Mouse (Mus musculus) liver, embryonic 16.5 days (tissue): ENCODE results near the gene Lrrc29. TPM values are rescaled to one million over a fixed set of nuclear protein-coding genes. Genes with fewer than 3 reads are reported as not detected.

Experiments
- ATAC-seq: fragments of 200-750 bp; cut with Nextera tagmentation; 2 replicates; pipeline ENCODE4 v1.8.0; 2017; ENCODE audit warnings: low read depth, mild to moderate bottlenecking, moderate number of reproducible peaks, moderate library complexity
- H3K27ac ChIP-seq: fragments of 300-500 bp; sonication (generic); 2 replicates; pipeline ENCODE4 v1.5.1; 2014; ENCODE audit warnings: mild to moderate bottlenecking, low read length
- H3K27me3 ChIP-seq: fragments of 300-500 bp; sonication (generic); 2 replicates; pipeline ENCODE4 v1.6.1; 2014; ENCODE audit warnings: low read depth, low read length, mixed read lengths; ENCODE audit not compliant: control insufficient read depth, insufficient read depth
- H3K36me3 ChIP-seq: fragments of 300-500 bp; sonication (generic); 2 replicates; pipeline ENCODE4 v1.6.1; 2014; ENCODE audit warnings: mild to moderate bottlenecking; ENCODE audit not compliant: control insufficient read depth, insufficient read depth
- H3K4me1 ChIP-seq: fragments of 300-500 bp; sonication (generic); 2 replicates; pipeline ENCODE4 v1.6.1; 2014; ENCODE audit warnings: low read depth, low read length, mixed read lengths; ENCODE audit not compliant: control insufficient read depth
- H3K4me2 ChIP-seq: fragments of 300-500 bp; sonication (generic); 2 replicates; pipeline ENCODE4 v1.6.1; 2014; ENCODE audit warnings: low read depth, low read length, mixed read lengths
- H3K4me3 ChIP-seq: fragments of 300-500 bp; sonication (generic); 2 replicates; pipeline ENCODE4 v1.5.1; 2014; ENCODE audit warnings: low read depth, mild to moderate bottlenecking, low read length
- H3K9ac ChIP-seq: fragments of 300-500 bp; sonication (generic); 2 replicates; pipeline ENCODE4 v1.6.1; 2014; ENCODE audit warnings: low read depth, low read length
- H3K9me3 ChIP-seq: fragments of 300-500 bp; sonication (generic); replicated peaks from 2 replicates; pipeline ENCODE4 v1.6.1; 2016; ENCODE audit warnings: low read length; ENCODE audit not compliant: control insufficient read depth
- WGBS: fragments of 180-500 bp; shearing (Covaris S2); extraction: QIAGEN DNeasy Blood & Tissue Kit; methylation state at CpG from one replicate; pipeline ENCODE4 v1.1.7; 2014; ENCODE audit not compliant: insufficient replicate concordance; 5-methylcytosine and 5-hydroxymethylcytosine counted together
- polyA plus RNA-seq: library from polyadenylated mRNA; unstranded; fragments of >200 nt; fragmentation: Nextera tagmentation; extraction: Ambion mirVana; gene quantifications from 2 replicates; pipeline ENCODE4 v1.2.1, GENCODE M21; 2015

Lrrc29 gene
- polyA plus RNA-seq, 1 experiment from 2014 or later = 12.5 TPM

DNA sequence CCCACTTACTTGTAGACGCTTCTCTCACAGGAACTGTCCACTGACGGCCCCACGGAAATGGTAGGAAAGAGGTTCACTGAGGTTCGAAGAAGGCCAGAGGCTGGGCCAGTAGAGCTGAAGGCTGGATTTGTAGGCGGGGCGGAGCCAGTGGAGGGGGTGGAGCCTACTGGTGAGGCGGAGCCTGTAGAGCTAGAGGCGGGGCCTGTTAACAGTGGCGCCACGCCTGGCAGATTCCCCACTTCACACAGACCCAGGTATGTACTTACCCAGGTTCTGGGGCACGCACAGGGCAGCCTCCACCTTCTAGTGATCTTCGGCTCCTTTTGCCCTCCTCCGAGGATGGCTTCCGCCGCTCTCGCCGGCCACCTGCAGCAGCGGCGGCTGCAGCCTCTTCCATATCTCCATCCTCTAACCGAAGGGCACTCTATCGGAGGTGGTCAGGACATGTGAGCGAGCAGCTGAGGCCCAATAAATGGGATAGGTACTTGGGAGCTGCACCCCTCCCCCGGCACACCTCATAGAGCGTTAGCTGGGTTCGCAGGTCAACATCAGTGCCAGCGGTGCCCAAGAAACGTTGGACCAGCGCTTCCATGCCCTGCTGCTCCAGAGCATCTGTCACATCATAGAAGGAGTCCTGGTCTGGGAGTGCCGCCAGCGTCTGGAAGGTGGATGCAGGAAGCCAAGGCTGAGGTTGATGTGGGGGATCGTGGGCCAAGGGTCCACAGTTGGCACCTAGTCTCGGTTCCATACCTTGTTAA is 10.5 kb upstream of the Lrrc29 start:
- no peaks in the 10 kb centered on the region for H3K9me3 ChIP-seq
- H3K9ac ChIP-seq = no peak overlapping the region
- H3K4me1 ChIP-seq = peaks cover 18% of the 10 kb centered on the region
- H3K27me3 ChIP-seq = no peaks in the 10 kb centered on the region
- H3K4me3 ChIP-seq = no peak overlapping the region
- no peak overlapping the region for H3K27ac ChIP-seq
- no peak overlapping the region for H3K4me2 ChIP-seq
- ATAC-seq = no peak
- WGBS = 86% methylated on average over 32 of the region's 32 CpGs
- peaks cover 6% of the 10 kb centered on the region; the same call in 1 of the 2 replicates for H3K36me3 ChIP-seq

DNA sequence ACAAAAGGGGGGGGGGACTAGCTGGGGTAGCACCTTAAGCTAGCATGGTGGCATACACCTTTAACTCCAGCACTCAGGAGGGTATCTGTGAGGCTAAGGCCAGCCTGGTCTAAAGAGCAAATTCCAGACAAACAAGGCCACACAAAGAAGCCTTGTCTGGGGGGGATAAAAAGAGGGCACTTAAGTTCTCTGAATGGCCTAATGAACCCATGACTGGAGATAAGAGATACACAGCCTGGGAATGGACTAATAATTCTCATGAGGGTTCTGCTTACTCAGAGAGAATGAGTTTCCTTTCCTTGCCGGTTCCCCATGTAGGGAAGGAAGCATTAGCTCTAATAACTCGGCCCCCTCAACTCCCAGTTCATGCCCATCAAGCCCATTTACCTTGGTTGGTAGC is 6.4 kb upstream of the Lrrc29 start:
- ATAC-seq = no peak
- no peak overlapping the region for H3K4me2 ChIP-seq
- no peaks in the 10 kb centered on the region for H3K9me3 ChIP-seq
- H3K4me3 ChIP-seq = no peak overlapping the region
- no peaks in the 10 kb centered on the region for H3K27me3 ChIP-seq
- 58% methylated on average over 2 of the region's 2 CpGs for WGBS
- no peak overlapping the region for H3K9ac ChIP-seq
- H3K36me3 ChIP-seq = peaks cover 30% of the 10 kb centered on the region
- peaks cover 4% of the 10 kb centered on the region for H3K4me1 ChIP-seq
- H3K27ac ChIP-seq = no peak overlapping the region

DNA sequence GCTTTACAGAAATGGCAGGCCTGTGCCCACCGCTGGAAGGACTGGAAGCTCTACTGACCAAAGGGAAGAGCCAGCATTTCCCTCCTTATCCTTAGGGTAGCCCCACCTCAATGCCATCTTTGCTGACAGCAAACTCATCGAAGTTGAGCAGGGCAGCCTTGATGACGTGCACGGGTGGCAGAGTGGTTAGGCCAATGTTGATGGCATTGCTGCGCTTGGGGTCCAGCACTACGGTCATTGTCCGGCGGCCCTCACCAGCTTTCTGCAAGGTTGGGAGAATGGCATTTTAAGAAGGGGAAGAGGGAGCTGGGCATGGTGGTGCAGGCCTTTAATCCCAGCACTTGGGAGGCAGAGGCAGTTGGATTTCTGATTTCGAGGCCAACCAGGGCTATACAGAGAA is 5.9 kb upstream of the Lrrc29 start:
- Histone ChIP-seq H3K4me2 (no peak overlapping the region), H3K4me3 (no peak overlapping the region), H3K27ac (no peak overlapping the region), H3K36me3 (peaks cover 30% of the 10 kb centered on the region), H3K27me3 (no peaks in the 10 kb centered on the region), H3K4me1 (peaks cover 10% of the 10 kb centered on the region), H3K9me3 (no peaks in the 10 kb centered on the region), H3K9ac (no peak overlapping the region)
- no peak for ATAC-seq
- WGBS = 85% methylated on average over 9 of the region's 9 CpGs

- Histone ChIP-seq H3K9ac (no peak overlapping the region), H3K27ac (no peak overlapping the region), H3K9me3 (no peaks in the 10 kb centered on the region), H3K36me3 (peaks cover 27% of the 10 kb centered on the region), H3K27me3 (no peaks in the 10 kb centered on the region), H3K4me2 (no peak overlapping the region), H3K4me3 (no peak overlapping the region), H3K4me1 (peaks cover 10% of the 10 kb centered on the region)
- 90% methylated on average over 22 of the region's 22 CpGs for WGBS
- ATAC-seq = no peak
Measured at GRCm38 (mm10) chr8:105331469-105331868, 5.4 kb upstream of the Lrrc29 start.

GRCm38 (mm10) chr8:105330325-105330724 is 4.2 kb upstream of the Lrrc29 start:
- Histone ChIP-seq H3K27ac (no peak overlapping the region), H3K9ac (no peak overlapping the region), H3K9me3 (no peaks in the 10 kb centered on the region), H3K4me1 (peaks cover 13% of the 10 kb centered on the region), H3K27me3 (no peaks in the 10 kb centered on the region), H3K4me2 (no peak overlapping the region), H3K36me3 (peaks cover 24% of the 10 kb centered on the region), H3K4me3 (no peak overlapping the region)
- WGBS = 86% methylated on average over 12 of the region's 12 CpGs
- no peak for ATAC-seq

GRCm38 (mm10) chr8:105326968-105327367 is 890 bp upstream of the Lrrc29 start:
- 16% methylated on average over 6 of the region's 6 CpGs for WGBS
- H3K4me2 ChIP-seq = peak overlapping the region; percentile 80
- peak overlapping the region; percentile 93 for H3K9ac ChIP-seq
- H3K4me1 ChIP-seq = peaks cover 33% of the 10 kb centered on the region
- peak overlapping the region; percentile 89 for H3K27ac ChIP-seq
- peaks cover 27% of the 10 kb centered on the region for H3K36me3 ChIP-seq
- H3K27me3 ChIP-seq = no peaks in the 10 kb centered on the region
- H3K9me3 ChIP-seq = no peaks in the 10 kb centered on the region
- ATAC-seq = no peak
- peak overlapping the region; percentile 91 for H3K4me3 ChIP-seq

GRCm38 (mm10) chr8:105325641-105326093 is 411 bp downstream of the Lrrc29 start:
- under 1% methylated on average over 12 of the region's 12 CpGs for WGBS

DNA sequence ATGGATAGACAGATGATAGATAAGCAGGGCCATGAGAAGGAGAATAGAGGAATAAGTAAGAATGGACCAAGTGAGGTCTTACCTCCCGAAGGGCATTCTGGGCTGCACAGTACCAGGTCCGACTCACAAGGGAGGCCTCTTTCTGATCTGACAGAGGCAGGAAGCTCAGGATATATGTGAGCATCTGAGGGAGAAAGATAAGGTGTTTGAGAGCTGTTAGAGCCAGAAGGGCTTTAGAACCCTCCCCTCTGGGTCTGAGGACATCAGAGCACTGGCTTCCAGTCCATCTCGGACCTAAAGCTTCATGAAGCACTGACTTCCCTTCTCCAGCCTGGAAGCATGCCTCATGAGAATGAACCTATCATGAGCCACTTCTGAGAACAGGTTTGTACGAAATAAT is 2.9 kb downstream of the Lrrc29 start:
- peak; percentile 84 for ATAC-seq
- WGBS = 25% methylated on average over 4 of the region's 4 CpGs
- peaks cover 20% of the 10 kb centered on the region for H3K36me3 ChIP-seq
- no peaks in the 10 kb centered on the region for H3K9me3 ChIP-seq
- H3K4me3 ChIP-seq = peak overlapping the region; percentile 63
- H3K4me1 ChIP-seq = peaks cover 51% of the 10 kb centered on the region
- H3K9ac ChIP-seq = peak overlapping the region; percentile 66
- H3K27me3 ChIP-seq = no peaks in the 10 kb centered on the region
- peak overlapping the region; percentile 98 for H3K27ac ChIP-seq
- peak overlapping the region; percentile 80 for H3K4me2 ChIP-seq

More at GRCm38 (mm10) chr8:105325641-105326093, 411 bp downstream of the Lrrc29 start:
- peak overlapping the region; percentile 91 for H3K27ac ChIP-seq
- H3K36me3 ChIP-seq = peaks cover 27% of the 10 kb centered on the region
- peak overlapping the region; percentile 93 for H3K9ac ChIP-seq
- H3K27me3 ChIP-seq = no peaks in the 10 kb centered on the region
- H3K4me2 ChIP-seq = peak overlapping the region; percentile 80
- peak overlapping the region; percentile 91 for H3K4me3 ChIP-seq
- no peaks in the 10 kb centered on the region for H3K9me3 ChIP-seq
- H3K4me1 ChIP-seq = peaks cover 35% of the 10 kb centered on the region
- peak; percentile 1; the same call in 1 of the 2 replicates for ATAC-seq

GRCm38 (mm10) chr8:105318662-105319190 is 7.4 kb downstream of the Lrrc29 start:
- H3K4me1 ChIP-seq = peaks cover 34% of the 10 kb centered on the region
- H3K4me2 ChIP-seq = no peak overlapping the region

More at GRCm38 (mm10) chr8:105318662-105319190, 7.4 kb downstream of the Lrrc29 start:
- H3K9ac ChIP-seq = no peak overlapping the region
- WGBS = 75% methylated on average over 11 of the region's 11 CpGs
- no peaks in the 10 kb centered on the region for H3K9me3 ChIP-seq
- H3K27ac ChIP-seq = no peak overlapping the region
- ATAC-seq = no peak
- peaks cover 51% of the 10 kb centered on the region for H3K36me3 ChIP-seq
- H3K4me3 ChIP-seq = no peak overlapping the region
- no peaks in the 10 kb centered on the region for H3K27me3 ChIP-seq
